In the genomic region with DNA sequence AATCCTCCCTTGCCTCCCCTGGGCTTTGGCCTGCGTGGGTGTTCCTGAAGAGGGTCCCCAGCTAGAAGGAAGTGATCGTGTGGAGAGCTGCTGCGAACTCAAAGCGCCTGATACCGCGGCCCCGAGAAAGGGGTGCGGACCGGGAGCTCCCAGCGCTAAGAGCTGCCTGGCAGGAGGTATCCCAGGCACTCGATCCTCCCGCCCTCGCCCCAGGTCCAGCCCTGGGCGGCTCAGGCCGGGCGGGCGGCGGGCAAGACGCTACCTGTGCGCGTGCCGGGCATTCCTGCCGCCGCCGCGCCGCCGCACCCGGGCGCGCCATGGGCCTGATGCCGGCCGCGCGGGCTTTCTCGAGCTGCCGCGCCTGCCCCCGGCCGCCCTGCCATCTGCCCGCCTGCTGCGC, we compare ENCODE assay signal across 8 mouse cellular contexts.
A peak's percentile ranks its signal among the peaks of the same experiment; 100 is the strongest.
DNase-seq lines count a peak whose midpoint lies in the region; ATAC-seq and TF ChIP-seq lines count a peak whose summit lies in the region.

No protein-coding gene starts in this region.

- TF ChIP-seq POLR2A in cerebellum, adult 2 months (IDR thresholded peaks at IDR 0.05; ENCODE audit: borderline replicate concordance, insufficient read depth, low read length) = no peak

- H3K36me3 ChIP-seq in E14TG2a.4 (ENCODE audit: insufficient read depth, low read length) = no peaks in the 10 kb centered on the region
- H3K36me3 ChIP-seq in embryonic facial prominence, embryonic 10.5 days (replicated peaks) = no peaks in the 10 kb centered on the region
- no peaks in the 10 kb centered on the region for H3K36me3 ChIP-seq in kidney, embryonic 16.5 days (ENCODE audit: insufficient read depth, low read length)

- peak overlapping the region; percentile 73 for H3K27ac ChIP-seq in embryonic facial prominence, embryonic 10.5 days (replicated peaks)
- H3K27ac ChIP-seq in kidney, embryonic 16.5 days (ENCODE audit: low read length) = no peak overlapping the region
- H3K27ac ChIP-seq in cerebellum, adult 2 months (ENCODE audit: insufficient read depth, low read length) = no peak overlapping the region

- peak; percentile 63 for DNase-seq in embryonic facial prominence, embryonic 10.5 days (ENCODE audit: low spot score)
- peak; percentile 60 for DNase-seq in lung, postnatal 36 days
- DNase-seq in cerebellum, adult 2 months = no peak
- DNase-seq in adrenal gland, adult (ENCODE audit: inconsistent age in 2 of 2, low spot score in 1 of 2) = no peak
- no peak for DNase-seq in right cerebral cortex, postnatal 14 days
- DNase-seq in natural killer cell, adult 2 months (ENCODE audit: low spot score in 2 of 2) = no peak

- under 1% methylated on average over 42 of the region's 42 CpGs for WGBS in embryonic facial prominence, embryonic 10.5 days
- WGBS in kidney, embryonic 16.5 days = 1% methylated on average over 42 of the region's 42 CpGs
- WGBS in cerebellum, adult 2 months = 2% methylated on average over 42 of the region's 42 CpGs

- peak; percentile 50 for ATAC-seq in kidney, embryonic 16.5 days (ENCODE audit: low FRiP score, low TSS enrichment)

- TF ChIP-seq CTCF in E14TG2a.4 (conservative IDR thresholded peaks at IDR 0.05; ENCODE audit: low read length) = no peak
- TF ChIP-seq CTCF in cerebellum, adult 2 months (IDR thresholded peaks at IDR 0.05; ENCODE audit: borderline replicate concordance, insufficient read depth, low read depth, low read length) = no peak

- peak overlapping the region; percentile 77 for H3K4me3 ChIP-seq in E14TG2a.4 (replicated peaks; ENCODE audit: low read length)
- H3K4me3 ChIP-seq in embryonic facial prominence, embryonic 10.5 days = peak overlapping the region; percentile 63
- H3K4me3 ChIP-seq in kidney, embryonic 16.5 days (ENCODE audit: low read length) = peak overlapping the region; percentile 45
- no peak overlapping the region for H3K4me3 ChIP-seq in cerebellum, adult 2 months (replicated peaks; ENCODE audit: insufficient read depth, low read depth, low read length)

- H3K9ac ChIP-seq in kidney, embryonic 16.5 days (replicated peaks; ENCODE audit: low read length) = peak overlapping the region; percentile 63

- peaks cover 36% of the 10 kb centered on the region for H3K27me3 ChIP-seq in E14TG2a.4 (ENCODE audit: insufficient read depth, low read length)
- peaks cover 65% of the 10 kb centered on the region for H3K27me3 ChIP-seq in embryonic facial prominence, embryonic 10.5 days (replicated peaks; ENCODE audit: low read depth, poor library complexity, severe bottlenecking)
- H3K27me3 ChIP-seq in kidney, embryonic 16.5 days (ENCODE audit: insufficient read depth, low read length) = peaks cover 34% of the 10 kb centered on the region
- no peaks in the 10 kb centered on the region; the same call in 1 of the 2 replicates for H3K27me3 ChIP-seq in cerebellum, adult 2 months (ENCODE audit: control insufficient read depth, insufficient read depth, low read length)

- peaks cover 12% of the 10 kb centered on the region for H3K4me1 ChIP-seq in E14TG2a.4 (replicated peaks; ENCODE audit: low read depth, low read length)
- peaks cover 20% of the 10 kb centered on the region for H3K4me1 ChIP-seq in embryonic facial prominence, embryonic 10.5 days
- peaks cover 6% of the 10 kb centered on the region; the same call in 1 of the 2 replicates for H3K4me1 ChIP-seq in kidney, embryonic 16.5 days (ENCODE audit: insufficient read depth, low read length)
- H3K4me1 ChIP-seq in cerebellum, adult 2 months (ENCODE audit: control insufficient read depth, insufficient read depth, low read length) = no peaks in the 10 kb centered on the region

- no peaks in the 10 kb centered on the region for H3K9me3 ChIP-seq in E14TG2a.4 (ENCODE audit: low read length)
- no peaks in the 10 kb centered on the region for H3K9me3 ChIP-seq in embryonic facial prominence, embryonic 10.5 days
- H3K9me3 ChIP-seq in kidney, embryonic 16.5 days (ENCODE audit: low read length) = no peaks in the 10 kb centered on the region

- peak overlapping the region; percentile 74 for H3K4me2 ChIP-seq in kidney, embryonic 16.5 days (replicated peaks; ENCODE audit: low read depth, low read length)

Comparison
In these comparisons a context has a peak if more than half of its experiments do, and no peak if none do; other contexts are left out.
1. DNase-seq: peak in embryonic facial prominence, embryonic 10.5 days (single experiment) and lung, postnatal 36 days (single experiment); none in cerebellum, adult 2 months (0 of 2), adrenal gland, adult (0 of 2), right cerebral cortex, postnatal 14 days (single experiment) and natural killer cell, adult 2 months (0 of 2).